Mouse (Mus musculus): ENCODE measurements around the gene Lmbrd2. TPM values are rescaled to one million over a fixed set of nuclear protein-coding genes. Genes with fewer than 3 reads are reported as not detected.
"Not testable (repeated sequence)": the region's sequence is repeated elsewhere in the genome, so short reads cannot be mapped to it uniquely, and the experiment has no call there.

Gene Lmbrd2
- polyA plus RNA-seq, 1 experiment from 2014 or later, result 4.6 TPM

- ATAC-seq (replicated peaks; ENCODE audit: low FRiP score) (no peak), DNase-seq (ENCODE audit: low spot score) (no peak)
- Histone ChIP-seq H3K4me2 (no peak overlapping the region), H3K9me3 (ENCODE audit: control insufficient read depth, low read length) (no peaks in the 10 kb centered on the region), H3K27ac (ENCODE audit: low read depth, low read length) (no peak overlapping the region), H3K27me3 (replicated peaks; ENCODE audit: control insufficient read depth, insufficient read depth, low read length) (no peaks in the 10 kb centered on the region), H3K4me3 (ENCODE audit: low read depth, low read length) (no peak overlapping the region), H3K36me3 (ENCODE audit: control insufficient read depth, insufficient read depth, low read length) (no peaks in the 10 kb centered on the region), H3K4me1 (replicated peaks; ENCODE audit: control insufficient read depth, insufficient read depth, low read length) (no peaks in the 10 kb centered on the region), H3K9ac (ENCODE audit: low read depth, low read length) (no peak overlapping the region)
- 89% methylated on average over 5 of the region's 5 CpGs for WGBS
These were observed 76.1 kb downstream of the Lmbrd2 start for GRCm38 (mm10) chr15:9216446-9216845.

GRCm38 (mm10) chr15:9230917-9231316 is 90.6 kb downstream of the Lmbrd2 start:
- not testable (repeated sequence) for H3K9ac ChIP-seq (ENCODE audit: low read depth, low read length); DNase-seq (ENCODE audit: low spot score); H3K9me3 ChIP-seq (ENCODE audit: control insufficient read depth, low read length); H3K27me3 ChIP-seq (replicated peaks; ENCODE audit: control insufficient read depth, insufficient read depth, low read length); H3K4me3 ChIP-seq (ENCODE audit: low read depth, low read length); H3K36me3 ChIP-seq (ENCODE audit: control insufficient read depth, insufficient read depth, low read length); ATAC-seq (replicated peaks; ENCODE audit: low FRiP score); H3K4me2 ChIP-seq; H3K4me1 ChIP-seq (replicated peaks; ENCODE audit: control insufficient read depth, insufficient read depth, low read length); H3K27ac ChIP-seq (ENCODE audit: low read depth, low read length)
- 70% methylated on average over 4 of the region's 4 CpGs for WGBS

GRCm38 (mm10) chr15:9246345-9246744 is 106.0 kb downstream of the Lmbrd2 start:
- ATAC-seq (replicated peaks; ENCODE audit: low FRiP score) (no peak), DNase-seq (ENCODE audit: low spot score) (no peak)
- H3K36me3 ChIP-seq (ENCODE audit: control insufficient read depth, insufficient read depth, low read length), result no peaks in the 10 kb centered on the region
- no peak overlapping the region for H3K4me3 ChIP-seq (ENCODE audit: low read depth, low read length)
- H3K4me1 ChIP-seq (replicated peaks; ENCODE audit: control insufficient read depth, insufficient read depth, low read length), result no peaks in the 10 kb centered on the region
- no peaks in the 10 kb centered on the region for H3K27me3 ChIP-seq (replicated peaks; ENCODE audit: control insufficient read depth, insufficient read depth, low read length)
- no peak overlapping the region for H3K9ac ChIP-seq (ENCODE audit: low read depth, low read length)
- H3K27ac ChIP-seq (ENCODE audit: low read depth, low read length), result no peak overlapping the region
- no peaks in the 10 kb centered on the region for H3K9me3 ChIP-seq (ENCODE audit: control insufficient read depth, low read length)
- no peak overlapping the region for H3K4me2 ChIP-seq

Other genes starting within 250 kb of the Lmbrd2 start
- 0.06 and 0.27 TPM in 2 replicates for gene Ranbp3l, start 172.6 kb upstream of the Lmbrd2 start, polyA plus RNA-seq (2014; fragmentation: Nextera tagmentation; extraction: Ambion mirVana)
- gene Nadk2, start 69.3 kb upstream of the Lmbrd2 start, polyA plus RNA-seq (2014; fragmentation: Nextera tagmentation; extraction: Ambion mirVana), result 122 and 148 TPM in 2 replicates
- gene Skp2, start 14.9 kb downstream of the Lmbrd2 start, polyA plus RNA-seq (2014; fragmentation: Nextera tagmentation; extraction: Ambion mirVana), result 73.8 and 81.1 TPM in 2 replicates
- gene Ugt3a1, start 136.3 kb downstream of the Lmbrd2 start, polyA plus RNA-seq (2014; fragmentation: Nextera tagmentation; extraction: Ambion mirVana), result 0.21 TPM in 1 of 2 replicates, not detected in the other
- not detected in 2 replicates for gene Ugt3a2, start 195.0 kb downstream of the Lmbrd2 start, polyA plus RNA-seq (2014; fragmentation: Nextera tagmentation; extraction: Ambion mirVana)

All from liver, embryonic 11.5 days (tissue).